Mouse (Mus musculus) forebrain, embryonic 10.5 days (tissue): ENCODE measurements at regions not wholly inside any gene's neighbourhood (a gene's known extent, or its start where the extent isn't known, plus 50 kb on each side); places are given as distances from the start of the nearest gene placed in this dataset.

Experiments
- DNase-seq: peaks from one replicate; pipeline ENCODE4 v3.0.0-alpha.2; 2017; ENCODE audit warnings: low spot score; ENCODE audit errors: extremely low spot score
- H3K27ac ChIP-seq: fragments of 300-500 bp; sonication (generic); 2 replicates; pipeline ENCODE4 v1.5.1; 2016; ENCODE audit warnings: mild to moderate bottlenecking
- H3K27me3 ChIP-seq: fragments of 300-500 bp; sonication (generic); 2 replicates; pipeline ENCODE4 v1.6.1; 2016; ENCODE audit warnings: mild to moderate bottlenecking; ENCODE audit not compliant: poor library complexity, severe bottlenecking
- H3K36me3 ChIP-seq: fragments of 300-500 bp; sonication (generic); replicated peaks from 2 replicates; pipeline ENCODE4 v1.6.1; 2016; ENCODE audit warnings: mild to moderate bottlenecking, moderate library complexity
- H3K4me1 ChIP-seq: fragments of 300-500 bp; sonication (generic); 2 replicates; pipeline ENCODE4 v1.6.1; 2016
- H3K4me3 ChIP-seq: fragments of 300-500 bp; sonication (generic); 2 replicates; pipeline ENCODE4 v1.5.1; 2016; ENCODE audit warnings: mild to moderate bottlenecking, moderate library complexity
- H3K9me3 ChIP-seq: fragments of 300-500 bp; sonication (generic); 2 replicates; pipeline ENCODE4 v1.6.1; 2016; ENCODE audit warnings: mild to moderate bottlenecking, moderate library complexity
- WGBS: fragments of 180-500 bp; shearing (Covaris S2); methylation state at CpG from one replicate; pipeline ENCODE4 v1.1.7; 2016; 5-methylcytosine and 5-hydroxymethylcytosine counted together

DNA sequence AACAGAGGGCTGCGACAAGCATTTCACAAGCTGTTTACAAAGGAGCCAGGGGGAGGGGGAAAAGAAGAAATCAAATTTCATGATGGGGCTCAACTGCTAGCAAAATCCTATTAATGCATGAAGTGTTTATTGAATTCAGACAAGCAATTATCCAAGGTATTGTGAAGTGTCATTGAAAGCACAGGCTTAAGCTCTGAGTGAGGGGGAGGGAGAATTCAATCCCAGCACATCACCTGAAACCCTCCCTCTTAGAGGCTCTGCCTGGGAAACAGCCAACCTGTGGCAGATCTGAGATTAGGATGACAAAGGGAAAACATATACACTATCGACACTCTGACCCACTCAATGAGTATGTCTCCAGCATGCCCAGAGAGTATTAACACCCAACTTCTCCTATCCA lies 396.3 kb downstream of the Dmrt2 start:
- no peak for DNase-seq
- Histone ChIP-seq H3K9me3 (no peaks in the 10 kb centered on the region), H3K27ac (no peak overlapping the region), H3K27me3 (no peaks in the 10 kb centered on the region), H3K4me3 (no peak overlapping the region), H3K4me1 (peaks cover 7% of the 10 kb centered on the region; the same call in 1 of the 2 replicates), H3K36me3 (no peaks in the 10 kb centered on the region)
- 52% methylated on average over 2 of the region's 2 CpGs for WGBS

DNA sequence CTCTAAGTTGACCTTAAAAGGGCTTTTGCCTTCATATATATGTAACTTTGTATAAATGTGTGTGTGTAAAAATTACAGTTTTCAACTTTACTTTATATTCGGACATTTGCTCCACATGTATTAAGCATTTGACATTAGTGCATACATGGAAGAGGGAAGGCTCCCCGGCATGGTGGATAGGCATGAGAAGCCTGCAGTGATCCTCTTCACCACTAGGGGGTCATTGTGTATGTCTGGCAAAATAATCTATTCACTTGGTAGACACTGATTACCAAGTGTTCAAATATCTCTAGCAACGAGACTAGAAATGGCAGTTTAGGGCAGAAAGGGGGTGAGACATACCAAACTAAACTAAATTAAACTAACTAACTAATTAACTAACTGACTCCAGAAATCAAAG lies 397.7 kb downstream of the Dmrt2 start:
- Histone ChIP-seq H3K36me3 (no peaks in the 10 kb centered on the region), H3K4me3 (no peak overlapping the region), H3K4me1 (peaks cover 7% of the 10 kb centered on the region; the same call in 1 of the 2 replicates), H3K27ac (no peak overlapping the region), H3K27me3 (no peaks in the 10 kb centered on the region), H3K9me3 (no peaks in the 10 kb centered on the region; the same call in 1 of the 2 replicates)
- DNase-seq, result no peak
- WGBS, result 83% methylated on average over 3 of the region's 3 CpGs

DNA sequence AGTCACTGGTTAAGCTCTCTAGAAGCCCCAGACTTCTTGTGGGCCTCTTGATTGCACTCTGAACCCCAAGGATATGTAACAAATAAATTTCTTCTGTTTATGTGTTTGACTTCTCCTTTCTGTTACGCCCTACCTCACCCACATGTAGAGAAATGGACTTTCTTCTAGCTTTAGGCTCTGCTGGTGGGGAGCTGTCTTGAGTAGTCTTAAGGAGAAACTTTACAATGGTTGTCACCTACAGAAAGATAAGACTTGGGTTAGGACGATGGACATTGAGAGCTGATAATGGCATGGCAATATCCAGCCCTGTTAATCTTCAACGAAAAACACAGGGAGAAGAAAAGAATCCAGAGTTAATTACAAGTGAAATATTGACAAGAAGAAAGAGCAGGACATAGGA lies 416.1 kb downstream of the Dmrt2 start:
- no peak overlapping the region for H3K4me3 ChIP-seq
- no peaks in the 10 kb centered on the region for H3K9me3 ChIP-seq
- no peaks in the 10 kb centered on the region for H3K27me3 ChIP-seq
- H3K36me3 ChIP-seq, result no peaks in the 10 kb centered on the region
- H3K4me1 ChIP-seq, result no peaks in the 10 kb centered on the region
- DNase-seq, result no peak
- H3K27ac ChIP-seq, result no peak overlapping the region
- 87% methylated on average over 3 of the region's 3 CpGs for WGBS

DNA sequence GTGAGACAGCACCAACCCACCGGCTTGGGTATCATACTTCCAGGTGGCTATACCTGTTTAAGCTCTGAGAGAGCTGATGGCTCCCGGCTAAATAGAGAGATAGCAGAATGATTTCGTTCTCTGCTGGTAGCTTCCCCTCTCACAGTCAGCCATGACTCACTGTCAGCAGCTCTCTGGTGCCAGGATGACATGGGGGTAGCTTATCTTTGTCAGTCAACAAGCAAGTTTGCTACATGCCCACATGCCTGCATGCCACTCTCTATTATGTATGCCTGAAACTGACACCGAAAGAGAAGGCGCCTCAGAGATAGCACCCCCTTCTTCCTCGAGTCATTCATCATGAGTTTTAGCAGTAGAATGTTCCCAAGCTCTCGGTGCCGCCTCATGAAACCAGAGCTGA lies 419.2 kb downstream of the Dmrt2 start:
- H3K4me3 ChIP-seq, result no peak overlapping the region
- H3K27me3 ChIP-seq, result no peaks in the 10 kb centered on the region
- DNase-seq, result no peak
- H3K4me1 ChIP-seq, result no peaks in the 10 kb centered on the region
- no peaks in the 10 kb centered on the region for H3K9me3 ChIP-seq
- H3K36me3 ChIP-seq, result no peaks in the 10 kb centered on the region
- 88% methylated on average over 8 of the region's 8 CpGs for WGBS
- H3K27ac ChIP-seq, result no peak overlapping the region

DNA sequence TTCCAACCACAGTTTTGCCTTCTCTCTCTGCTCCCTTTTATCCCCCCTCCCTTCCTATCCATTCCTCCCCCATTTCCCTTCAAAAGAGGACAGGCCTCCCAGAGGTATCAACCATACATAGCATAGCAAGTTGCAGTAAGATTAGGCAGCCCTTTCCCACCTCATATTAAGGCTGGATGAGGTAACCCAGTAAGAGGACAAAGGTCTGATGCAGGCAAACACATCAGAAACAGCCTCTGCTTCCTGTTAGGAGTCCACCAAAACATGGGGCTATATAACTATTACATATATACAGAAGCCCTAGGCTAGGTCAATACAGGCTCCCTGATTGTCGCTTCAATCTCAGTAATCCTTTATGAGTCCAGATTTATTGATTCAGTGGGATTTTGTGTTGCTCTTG lies 421.6 kb downstream of the Dmrt2 start:
- Histone ChIP-seq H3K4me3 (no peak overlapping the region), H3K9me3 (no peaks in the 10 kb centered on the region), H3K36me3 (no peaks in the 10 kb centered on the region), H3K4me1 (no peaks in the 10 kb centered on the region), H3K27ac (no peak overlapping the region), H3K27me3 (no peaks in the 10 kb centered on the region)
- WGBS, result 92% methylated on average over 1 of the region's 1 CpGs
- no peak for DNase-seq

DNA sequence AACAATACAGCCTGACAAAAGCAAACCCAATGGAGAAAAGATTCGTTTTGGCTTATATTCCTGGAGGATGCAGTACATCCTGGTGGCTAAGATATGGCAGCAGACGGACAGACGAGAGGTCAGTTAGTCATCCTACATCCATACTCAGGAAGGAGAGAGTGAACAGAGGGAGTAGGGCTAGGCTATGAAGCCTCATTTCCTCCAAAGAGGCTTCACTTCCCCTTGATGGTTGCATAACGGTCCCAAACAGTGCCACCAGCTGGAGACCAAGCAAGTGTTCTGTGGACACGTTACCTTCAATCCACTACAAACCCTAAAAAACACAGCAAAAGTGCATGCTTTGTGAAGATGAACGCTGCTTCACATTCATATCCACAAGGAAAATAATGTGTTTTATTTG lies 442.1 kb downstream of the Dmrt2 start:
- 87% methylated on average over 6 of the region's 6 CpGs for WGBS

DNA sequence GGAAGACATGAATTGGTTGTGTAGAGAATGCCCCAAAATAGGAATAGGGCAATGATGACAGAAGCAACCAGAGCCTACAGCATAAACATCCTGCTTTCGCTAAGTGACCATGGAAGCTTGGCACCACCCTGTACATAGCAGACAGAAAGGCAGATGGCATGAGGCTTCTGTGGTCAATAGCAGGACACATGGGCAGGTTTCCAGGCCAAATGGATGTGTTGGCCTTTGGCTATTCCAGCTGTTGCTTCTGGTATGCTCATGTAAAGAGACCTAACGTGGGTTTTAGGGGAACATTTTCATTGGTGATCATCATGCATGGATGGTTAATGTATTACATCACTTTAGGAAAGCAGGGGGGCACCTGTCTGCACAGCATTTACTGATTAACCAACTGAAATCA lies 456.2 kb downstream of the Dmrt2 start:
- DNase-seq, result no peak
- Histone ChIP-seq H3K4me3 (no peak overlapping the region), H3K27me3 (no peaks in the 10 kb centered on the region), H3K4me1 (no peaks in the 10 kb centered on the region), H3K9me3 (no peaks in the 10 kb centered on the region), H3K27ac (no peak overlapping the region), H3K36me3 (no peaks in the 10 kb centered on the region)
- WGBS, result 78% methylated on average over 2 of the region's 2 CpGs

More for the DNA sequence above, 442.1 kb downstream of the Dmrt2 start:
- Histone ChIP-seq H3K36me3 (no peaks in the 10 kb centered on the region), H3K27ac (no peak overlapping the region), H3K4me3 (no peak overlapping the region), H3K9me3 (no peaks in the 10 kb centered on the region), H3K4me1 (no peaks in the 10 kb centered on the region), H3K27me3 (no peaks in the 10 kb centered on the region)
- DNase-seq, result no peak

DNA sequence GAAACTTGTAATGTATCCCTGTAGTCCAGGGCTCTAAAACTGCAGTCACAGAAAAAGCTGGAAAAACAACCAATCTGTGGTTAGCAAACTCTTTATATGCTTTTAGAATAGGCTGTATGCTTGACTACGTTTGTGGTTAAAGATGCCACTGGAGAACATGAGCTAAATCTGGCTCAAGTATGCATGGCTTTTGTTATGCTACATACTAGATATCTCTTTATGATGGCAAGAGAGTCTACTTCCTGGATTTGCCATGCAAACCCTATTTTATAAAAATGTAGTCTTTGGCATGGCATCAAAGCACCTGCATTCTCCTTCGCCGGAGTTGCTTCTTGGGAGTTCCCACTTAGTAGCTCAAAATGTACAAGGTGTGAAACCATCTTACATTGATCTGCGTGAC lies 462.2 kb downstream of the Dmrt2 start:
- Histone ChIP-seq H3K9me3 (no peaks in the 10 kb centered on the region), H3K4me1 (peaks cover 18% of the 10 kb centered on the region), H3K36me3 (no peaks in the 10 kb centered on the region), H3K27me3 (peaks cover 5% of the 10 kb centered on the region; the same call in 1 of the 2 replicates), H3K27ac (no peak overlapping the region), H3K4me3 (no peak overlapping the region)
- WGBS, result 88% methylated on average over 4 of the region's 4 CpGs
- no peak for DNase-seq

DNA sequence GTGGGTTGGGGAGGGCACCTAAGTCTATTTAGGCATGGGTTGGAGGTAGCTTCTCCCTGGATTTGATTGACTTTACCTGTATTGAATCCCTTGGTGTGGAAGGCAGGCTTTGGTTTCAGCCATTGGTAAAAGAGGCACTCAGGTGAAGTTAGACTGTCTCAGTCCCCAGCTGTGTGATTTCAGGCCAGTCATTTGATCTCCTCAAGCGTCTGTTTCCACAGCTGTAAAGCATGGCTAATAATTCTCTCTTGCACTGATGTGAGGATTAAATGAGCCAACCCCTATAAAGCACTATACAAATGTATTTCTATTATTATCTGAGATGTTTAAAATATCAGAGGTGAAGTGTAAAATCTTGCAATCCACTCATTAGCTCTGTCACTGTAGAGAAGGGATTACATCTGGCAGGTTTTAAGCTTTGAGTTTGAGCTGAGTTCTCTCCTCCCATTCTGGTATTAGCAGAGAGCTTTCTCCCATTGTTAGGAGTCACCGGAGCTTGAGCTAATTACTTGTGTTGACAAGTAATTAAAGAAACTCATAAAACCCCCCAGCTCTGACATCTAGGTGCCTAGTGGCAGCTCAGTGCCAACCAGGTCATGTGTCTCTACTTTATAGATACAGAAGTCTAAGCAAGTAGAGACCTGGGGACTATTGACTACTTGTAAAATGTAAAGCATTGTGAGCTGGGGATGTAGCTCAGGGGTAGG lies 463.3 kb downstream of the Dmrt2 start:
- H3K4me3 ChIP-seq, result no peak overlapping the region
- peaks cover 18% of the 10 kb centered on the region for H3K4me1 ChIP-seq
- no peak overlapping the region for H3K27ac ChIP-seq
- no peak for DNase-seq
- H3K9me3 ChIP-seq, result no peaks in the 10 kb centered on the region
- H3K36me3 ChIP-seq, result no peaks in the 10 kb centered on the region
- 10% methylated on average over 2 of the region's 2 CpGs for WGBS
- H3K27me3 ChIP-seq, result peaks cover 5% of the 10 kb centered on the region; the same call in 1 of the 2 replicates

DNA sequence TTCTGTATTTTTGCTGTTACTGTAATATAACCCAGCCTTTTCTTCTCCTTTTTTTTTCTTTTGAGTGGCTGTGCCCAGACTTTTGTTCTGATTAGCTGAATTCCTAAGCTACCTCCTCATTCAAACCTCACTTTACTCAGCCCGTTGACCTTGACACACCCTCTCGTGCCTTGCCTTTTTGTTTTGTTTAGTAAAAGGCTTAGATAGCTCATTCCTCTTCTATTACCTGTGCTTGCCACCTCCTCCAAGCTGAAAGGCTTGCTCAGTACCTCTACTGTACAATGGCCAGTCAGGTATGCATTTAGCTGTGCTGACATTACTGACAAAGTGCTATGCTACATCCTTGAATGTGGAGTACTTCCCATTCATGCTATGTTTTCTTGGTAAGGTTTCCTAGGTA lies 464.2 kb upstream of the Smarca2 start:
- H3K9me3 ChIP-seq, result no peaks in the 10 kb centered on the region
- no peak overlapping the region for H3K27ac ChIP-seq
- peaks cover 19% of the 10 kb centered on the region for H3K4me1 ChIP-seq
- no peaks in the 10 kb centered on the region for H3K36me3 ChIP-seq
- H3K4me3 ChIP-seq, result no peak overlapping the region
- no peak for DNase-seq
- WGBS, result 82% methylated on average over 2 of the region's 2 CpGs
- peaks cover 5% of the 10 kb centered on the region; the same call in 1 of the 2 replicates for H3K27me3 ChIP-seq

DNA sequence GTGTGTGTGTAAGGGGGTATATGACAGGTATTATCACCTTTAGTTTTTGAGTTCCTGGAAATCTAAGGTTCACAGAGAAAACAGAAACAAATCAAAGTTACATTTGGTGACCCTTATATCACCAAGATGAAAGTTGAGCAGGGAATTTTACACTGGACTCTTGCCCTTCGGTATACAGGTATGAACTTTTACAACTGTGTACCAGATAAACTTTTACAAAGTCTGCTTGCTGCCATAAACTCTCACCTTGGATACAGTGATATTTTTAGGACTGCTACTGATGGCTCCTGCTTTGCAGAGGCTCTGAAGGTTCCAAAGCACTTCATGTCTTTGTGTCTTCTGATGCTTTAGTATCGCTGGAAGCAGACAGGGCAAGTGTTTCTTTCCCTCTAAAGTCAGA lies 461.3 kb upstream of the Smarca2 start:
- Histone ChIP-seq H3K4me1 (peaks cover 18% of the 10 kb centered on the region), H3K36me3 (no peaks in the 10 kb centered on the region), H3K9me3 (no peaks in the 10 kb centered on the region), H3K27ac (no peak overlapping the region), H3K4me3 (no peak overlapping the region), H3K27me3 (no peaks in the 10 kb centered on the region)
- 92% methylated on average over 2 of the region's 2 CpGs for WGBS
- no peak for DNase-seq

DNA sequence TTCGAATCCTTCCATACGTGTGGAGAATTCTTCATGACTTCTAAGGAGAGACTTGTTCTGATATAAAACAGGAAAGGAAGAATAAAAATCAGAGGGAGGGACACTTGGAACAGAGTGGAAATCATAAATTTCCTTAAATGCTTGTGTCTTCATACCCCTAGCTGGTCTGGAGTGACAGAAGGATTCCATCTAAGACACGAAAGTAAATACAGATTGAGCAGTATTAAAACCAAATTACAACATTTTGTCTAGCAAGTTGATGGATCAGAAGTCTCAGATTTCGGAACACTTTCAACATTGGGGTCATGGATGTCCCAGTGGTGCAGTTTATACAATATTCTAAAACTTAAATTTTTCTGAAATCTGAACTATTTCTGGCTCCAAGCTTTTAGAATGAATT lies 453.6 kb upstream of the Smarca2 start:
- Histone ChIP-seq H3K27ac (no peak overlapping the region), H3K36me3 (no peaks in the 10 kb centered on the region), H3K4me1 (no peaks in the 10 kb centered on the region; the same call in 1 of the 2 replicates), H3K27me3 (no peaks in the 10 kb centered on the region), H3K9me3 (no peaks in the 10 kb centered on the region), H3K4me3 (no peak overlapping the region)
- DNase-seq, result no peak
- WGBS, result 91% methylated on average over 4 of the region's 4 CpGs

DNA sequence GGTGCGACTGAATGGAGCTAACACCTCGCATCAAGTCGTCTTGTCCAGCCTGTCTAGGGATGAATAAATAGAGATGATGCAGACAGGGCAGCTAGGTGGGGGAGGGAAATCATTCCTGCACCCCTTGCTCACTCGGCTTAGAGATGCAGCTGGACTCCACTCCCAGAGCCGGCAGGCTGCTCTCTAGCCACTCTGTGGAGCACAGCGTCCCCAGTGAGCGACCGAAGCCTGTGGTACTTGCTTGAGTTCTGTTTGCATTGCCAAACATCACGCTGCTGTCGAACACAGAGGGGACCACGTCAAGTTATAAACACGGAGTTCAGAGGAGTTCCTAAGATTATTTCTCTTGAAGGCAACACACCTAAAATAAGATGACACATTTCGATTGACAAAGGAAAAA lies 439.9 kb upstream of the Smarca2 start:
- Histone ChIP-seq H3K4me1 (peaks cover 5% of the 10 kb centered on the region), H3K9me3 (no peaks in the 10 kb centered on the region), H3K36me3 (no peaks in the 10 kb centered on the region), H3K27ac (no peak overlapping the region), H3K27me3 (no peaks in the 10 kb centered on the region), H3K4me3 (no peak overlapping the region)
- WGBS, result 43% methylated on average over 13 of the region's 13 CpGs
- DNase-seq, result no peak

DNA sequence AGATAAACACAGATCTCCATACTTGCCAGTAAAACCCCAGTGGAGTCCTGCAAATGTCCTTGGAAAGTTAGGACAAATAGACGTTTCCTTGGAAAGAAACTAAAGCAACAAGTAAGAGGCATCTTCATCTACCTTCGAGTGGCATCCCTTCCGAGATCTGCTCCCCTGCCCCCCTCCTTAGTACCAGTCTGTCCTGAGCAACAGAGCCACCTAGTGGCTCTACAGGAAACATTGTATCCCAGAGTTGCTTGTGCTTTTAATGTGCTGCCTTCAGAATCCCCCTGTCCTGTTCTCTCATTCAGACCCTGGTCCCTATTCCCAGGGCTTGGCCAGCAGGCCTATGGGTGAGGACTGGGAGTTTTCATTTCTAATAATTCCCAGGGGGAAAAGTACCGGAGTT lies 423.1 kb upstream of the Smarca2 start:
- no peaks in the 10 kb centered on the region for H3K4me1 ChIP-seq
- H3K9me3 ChIP-seq, result no peaks in the 10 kb centered on the region
- H3K36me3 ChIP-seq, result no peaks in the 10 kb centered on the region
- no peak for DNase-seq
- no peak overlapping the region for H3K4me3 ChIP-seq
- H3K27me3 ChIP-seq, result no peaks in the 10 kb centered on the region
- no peak overlapping the region for H3K27ac ChIP-seq
- WGBS, result 25% methylated on average over 4 of the region's 4 CpGs
